Mouse (Mus musculus): Measurements from ENCODE around the gene Actr2.

DNA sequence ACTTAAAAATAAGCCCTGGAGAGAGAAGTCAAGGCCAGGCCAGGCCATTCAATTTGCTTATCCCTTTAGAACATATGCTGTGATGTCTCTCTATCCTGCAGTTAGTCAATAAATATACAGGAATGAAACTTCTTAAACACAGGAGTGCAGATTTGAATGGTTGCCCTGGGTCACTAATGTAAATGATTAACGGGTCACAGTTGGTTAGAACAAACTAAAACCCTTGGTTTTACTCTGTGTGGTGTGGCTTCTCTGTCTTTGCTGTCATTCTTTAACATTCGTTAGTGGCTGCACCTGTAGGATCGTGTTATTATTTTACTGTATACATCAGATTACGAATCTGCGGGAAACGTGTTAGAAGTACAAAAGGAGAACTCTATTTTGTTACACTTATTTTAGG is 23.6 kb upstream of the Actr2 start:
- TF ChIP-seq POLR2A (IDR thresholded peaks at IDR 0.05; ENCODE audit: low read depth, low read length), result no peak
- TF ChIP-seq CTCF (IDR thresholded peaks at IDR 0.05; ENCODE audit: borderline replicate concordance, insufficient read depth, low read length), result no peak
